Mouse (Mus musculus): ENCODE measurements around the gene 4931429L15Rik. TPM values are rescaled to one million over a fixed set of nuclear protein-coding genes. Genes with fewer than 3 reads are reported as not detected.

Gene 4931429L15Rik
- total RNA-seq, 2 experiments from 2014 or later, result not detected

DNA sequence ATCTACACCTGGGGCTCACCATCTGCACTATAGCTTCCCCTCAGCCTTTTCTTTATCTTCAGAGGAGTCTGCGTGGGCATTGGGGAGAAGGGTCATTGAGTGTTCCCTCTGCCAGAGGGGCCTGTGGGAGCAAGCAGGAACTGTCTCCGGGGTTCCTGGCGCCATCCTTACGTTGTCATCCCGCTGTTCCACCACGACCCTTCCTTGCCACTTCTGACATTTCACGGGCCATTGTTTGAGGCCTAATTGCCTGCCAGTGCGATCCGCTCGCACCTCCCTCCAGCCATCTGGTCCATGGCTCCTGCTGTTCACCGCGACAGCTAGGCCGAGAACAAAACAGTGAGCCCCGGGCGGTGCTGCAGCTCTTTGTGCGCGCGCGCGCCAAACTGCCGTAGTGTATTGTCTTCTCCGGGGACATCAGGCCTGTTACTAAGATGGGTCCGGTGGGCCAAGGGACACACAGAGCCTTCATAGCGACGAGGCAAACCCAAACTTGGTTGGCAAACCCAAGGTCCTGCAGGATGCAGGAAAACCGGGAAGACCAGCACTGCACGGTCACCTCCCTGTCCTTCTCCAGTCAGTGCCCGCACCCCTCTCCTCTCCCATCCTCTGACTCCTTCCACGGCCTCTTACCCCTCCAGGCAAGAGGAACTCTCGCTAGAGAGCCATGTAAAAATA lies 8.9 kb upstream of the 4931429L15Rik start:
- ATAC-seq (replicated peaks; ENCODE audit: low FRiP score, poor library complexity, severe bottlenecking), result no peak

DNA sequence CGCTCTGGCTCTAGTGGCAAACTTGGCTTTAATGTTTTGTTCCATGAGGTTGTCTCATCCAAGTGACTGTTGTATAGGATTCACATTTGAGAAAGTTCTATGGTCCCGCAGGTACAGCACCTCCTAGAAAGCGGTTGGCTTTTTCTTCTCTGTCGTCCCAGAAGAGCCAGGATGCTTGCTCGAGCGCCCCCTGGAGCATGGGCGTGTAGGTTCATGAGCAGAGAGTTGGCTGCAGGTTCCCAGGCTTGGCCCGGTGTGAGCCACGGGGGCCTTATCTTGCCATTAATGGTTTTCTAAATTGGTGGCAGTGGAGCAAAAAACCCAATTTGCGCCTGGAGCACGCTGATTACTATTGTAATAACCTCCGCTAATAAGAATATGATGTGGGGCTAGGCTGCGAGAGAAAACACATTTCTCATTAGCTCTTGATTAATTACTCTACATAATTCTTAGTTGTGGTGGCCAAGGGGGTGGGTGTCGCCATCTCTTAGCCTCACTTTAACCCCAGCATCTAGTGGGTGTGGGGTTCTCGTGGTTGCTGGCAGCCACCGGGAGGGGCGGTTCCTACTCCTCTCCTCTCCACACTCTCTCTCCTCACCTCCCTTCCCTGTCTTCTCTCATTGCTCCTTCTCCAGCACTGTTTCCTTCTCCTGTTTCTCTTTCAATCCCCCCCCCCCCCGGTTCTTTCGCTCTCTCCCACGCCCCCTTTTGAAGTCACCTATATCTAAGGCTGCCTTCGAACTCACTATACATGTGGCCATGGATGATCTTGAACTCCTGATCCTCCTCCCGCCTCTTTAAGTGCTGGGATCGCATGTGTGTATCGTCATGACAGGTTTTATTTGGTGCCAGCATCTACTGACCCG lies 8.2 kb upstream of the 4931429L15Rik start:
- ATAC-seq (replicated peaks; ENCODE audit: low FRiP score, poor library complexity, severe bottlenecking), result no peak

DNA sequence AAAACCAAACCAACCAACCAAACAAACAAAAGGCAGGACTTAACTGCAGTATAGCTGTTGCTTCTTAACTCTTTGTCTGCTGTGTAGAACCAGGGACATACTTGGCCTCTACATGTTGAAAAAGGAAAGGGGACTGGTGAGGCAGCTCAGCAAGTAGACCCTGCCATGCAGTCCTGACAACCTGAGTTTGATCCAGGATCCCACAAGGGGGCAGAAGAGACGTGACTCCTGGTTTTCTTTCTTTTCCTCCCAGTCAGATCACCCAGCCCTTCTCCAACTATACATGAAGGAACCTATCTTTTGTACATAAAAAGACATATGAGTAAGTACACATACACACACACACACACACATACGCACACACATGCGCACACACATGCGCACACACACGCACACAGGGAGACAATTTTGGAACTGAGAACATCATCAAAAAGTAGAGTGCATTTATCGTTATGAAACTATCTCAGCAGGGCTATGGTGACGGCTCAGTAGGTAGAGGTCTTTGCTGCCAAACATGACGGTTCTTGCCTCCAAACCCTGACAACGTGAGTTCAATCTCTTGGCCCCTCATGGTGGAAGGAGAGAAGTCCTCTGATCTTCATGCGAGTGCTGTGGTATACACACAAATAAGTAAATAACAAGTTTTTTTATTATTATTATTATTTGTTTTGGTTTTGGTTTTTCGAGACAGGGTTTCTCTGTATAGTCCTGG lies 7.1 kb upstream of the 4931429L15Rik start:
- no peak for ATAC-seq (replicated peaks; ENCODE audit: low FRiP score, poor library complexity, severe bottlenecking)

DNA sequence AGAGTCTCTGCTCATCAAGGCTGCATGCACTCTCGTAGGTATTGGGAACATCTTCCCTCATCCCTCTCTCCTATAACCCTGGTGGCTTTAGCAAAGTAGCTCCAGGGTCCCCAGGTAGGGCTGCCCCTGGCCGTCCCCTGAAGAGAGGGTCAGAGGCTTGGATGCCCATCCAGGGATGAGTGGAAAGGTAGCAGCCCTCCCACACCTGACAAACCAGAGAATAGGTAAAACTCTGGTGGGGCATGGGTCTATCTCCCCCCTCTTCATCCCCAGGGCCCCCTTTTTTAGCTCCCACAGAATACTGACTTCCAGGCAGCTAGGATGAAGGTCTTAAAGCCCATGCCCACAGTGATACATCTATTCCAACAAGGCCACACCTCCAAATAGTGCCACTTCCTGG lies 675 bp upstream of the 4931429L15Rik start:
- no peak for ATAC-seq (replicated peaks; ENCODE audit: low FRiP score, poor library complexity, severe bottlenecking)

DNA sequence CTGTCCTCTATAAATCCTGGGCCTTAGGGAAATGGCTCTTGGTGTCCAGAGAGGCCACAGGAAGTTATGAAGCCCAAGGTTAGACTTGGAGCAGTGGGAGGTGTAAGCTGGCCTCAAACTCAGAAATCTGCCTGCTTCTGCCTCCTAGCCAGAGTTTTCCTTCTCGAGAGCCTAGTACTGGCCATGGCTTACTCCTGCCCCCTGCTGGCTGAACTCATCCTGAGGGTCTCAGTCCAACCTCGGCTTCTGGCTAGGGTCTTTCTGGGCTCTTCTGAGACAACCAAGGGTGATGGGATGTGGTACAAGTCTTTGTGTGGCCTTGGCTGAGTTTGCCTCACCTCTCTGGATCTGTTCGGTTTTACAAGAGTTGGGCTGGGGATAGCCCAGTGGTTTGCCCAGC lies 1.8 kb downstream of the 4931429L15Rik start:
- no peak for ATAC-seq (replicated peaks; ENCODE audit: low FRiP score, poor library complexity, severe bottlenecking)

DNA sequence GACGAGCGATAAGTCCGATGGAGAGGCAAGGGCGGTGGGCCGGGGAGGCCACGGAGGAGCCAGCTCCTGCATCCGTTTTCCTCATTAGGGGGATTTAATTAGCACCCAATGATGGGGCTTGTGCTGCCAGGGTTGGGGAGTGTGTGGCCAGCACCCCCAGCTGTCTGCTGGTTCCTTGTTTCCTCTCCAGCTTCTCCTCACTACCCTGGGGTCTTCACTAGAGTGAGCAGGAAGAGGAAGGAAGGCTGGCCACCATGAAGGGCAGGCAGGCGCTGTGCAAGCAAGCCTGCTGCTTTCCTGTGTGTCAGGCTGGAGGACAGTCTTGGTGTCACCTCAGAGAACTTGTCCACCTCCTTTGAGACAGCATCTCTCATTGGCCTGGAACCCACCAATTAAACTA lies 2.9 kb downstream of the 4931429L15Rik start:
- no peak for ATAC-seq (replicated peaks; ENCODE audit: low FRiP score, poor library complexity, severe bottlenecking)

DNA sequence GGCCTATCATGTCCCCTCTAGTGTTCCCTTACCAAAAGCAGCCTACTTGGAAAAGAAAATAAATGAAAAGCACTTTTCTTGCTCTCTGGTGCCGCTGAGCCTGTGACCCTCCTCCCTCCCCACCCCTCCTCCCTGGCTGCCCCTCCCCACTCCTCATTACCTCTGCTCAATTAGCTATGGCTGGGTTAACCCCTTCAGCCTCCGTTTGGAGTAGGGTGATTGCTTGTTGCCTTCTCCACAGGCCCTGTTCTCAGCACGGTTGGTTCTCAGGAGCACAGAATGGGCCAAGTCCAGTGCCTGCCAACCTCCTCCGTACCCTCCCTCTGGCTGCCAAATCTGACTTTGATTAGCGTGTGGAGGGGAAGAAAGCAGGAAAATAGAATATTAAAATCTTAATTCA lies 3.4 kb downstream of the 4931429L15Rik start:
- no peak for ATAC-seq (replicated peaks; ENCODE audit: low FRiP score, poor library complexity, severe bottlenecking)

DNA sequence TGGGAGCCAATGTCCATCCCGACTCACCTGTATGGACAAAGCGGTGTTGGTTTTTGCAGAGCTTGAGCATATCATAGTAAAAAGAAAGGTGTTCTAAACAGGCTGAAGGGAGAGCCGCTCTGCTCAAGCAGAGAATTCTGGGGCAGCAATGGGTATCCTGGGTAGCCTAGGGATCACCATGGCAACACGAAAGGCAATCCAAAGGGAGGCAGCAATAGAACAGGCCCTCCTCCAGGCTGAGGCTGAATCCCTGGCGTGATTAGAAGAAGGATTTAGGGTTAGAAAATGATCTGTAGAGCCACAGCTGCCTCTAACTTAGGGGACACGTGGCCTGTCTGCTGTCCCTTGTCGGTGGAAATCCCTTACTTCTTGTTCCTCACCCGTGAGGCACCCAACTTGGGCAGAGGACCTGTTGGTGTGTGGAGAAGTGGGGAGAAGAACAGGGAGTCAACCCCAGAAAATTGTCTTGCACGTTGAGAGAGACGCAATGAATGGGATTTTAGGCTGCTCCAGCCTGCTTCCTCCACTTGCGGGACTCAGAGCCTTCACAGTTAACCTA lies 3.9 kb downstream of the 4931429L15Rik start:
- ATAC-seq (replicated peaks; ENCODE audit: low FRiP score, poor library complexity, severe bottlenecking), result no peak

DNA sequence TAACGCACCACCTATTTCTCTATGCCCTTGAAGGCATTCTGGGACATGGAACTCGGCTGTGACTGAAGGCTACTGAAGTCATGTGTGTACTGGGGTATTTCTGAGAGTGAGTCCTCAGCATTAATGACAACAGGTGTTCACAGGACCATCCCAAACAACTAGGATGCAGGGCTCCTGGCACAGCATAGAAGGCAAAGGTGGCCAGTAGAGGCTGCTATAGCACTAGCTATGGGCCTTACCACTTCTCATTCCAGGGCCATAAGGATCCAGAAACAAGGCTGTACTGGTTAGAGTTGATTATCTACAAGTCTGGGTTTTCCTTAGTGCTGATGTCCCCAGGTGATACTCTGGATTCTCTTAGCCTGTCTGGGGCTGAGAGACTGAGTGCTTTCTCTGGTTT lies 4.9 kb downstream of the 4931429L15Rik start:
- ATAC-seq (replicated peaks; ENCODE audit: low FRiP score, poor library complexity, severe bottlenecking), result no peak

DNA sequence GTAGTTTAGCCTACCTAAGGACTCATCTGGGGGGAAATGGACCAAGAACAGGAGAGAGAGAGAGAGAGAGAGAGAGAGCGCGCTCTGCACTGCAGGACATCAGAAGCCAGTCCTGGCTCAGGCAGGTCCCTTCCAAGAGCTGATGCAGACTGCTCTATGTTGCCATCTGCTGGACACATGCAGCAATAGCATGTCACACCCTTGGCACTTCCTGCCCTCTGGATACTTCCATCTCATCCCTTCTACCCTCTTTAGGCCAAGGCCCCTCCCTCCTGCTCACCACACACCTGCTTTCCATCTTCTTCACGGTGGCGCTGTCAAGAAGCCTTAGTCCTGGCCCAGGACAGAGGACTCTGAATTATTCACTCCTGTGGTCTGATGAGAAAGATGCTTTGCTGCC lies 5.3 kb downstream of the 4931429L15Rik start:
- ATAC-seq (replicated peaks; ENCODE audit: low FRiP score, poor library complexity, severe bottlenecking), result peak; percentile 89

DNA sequence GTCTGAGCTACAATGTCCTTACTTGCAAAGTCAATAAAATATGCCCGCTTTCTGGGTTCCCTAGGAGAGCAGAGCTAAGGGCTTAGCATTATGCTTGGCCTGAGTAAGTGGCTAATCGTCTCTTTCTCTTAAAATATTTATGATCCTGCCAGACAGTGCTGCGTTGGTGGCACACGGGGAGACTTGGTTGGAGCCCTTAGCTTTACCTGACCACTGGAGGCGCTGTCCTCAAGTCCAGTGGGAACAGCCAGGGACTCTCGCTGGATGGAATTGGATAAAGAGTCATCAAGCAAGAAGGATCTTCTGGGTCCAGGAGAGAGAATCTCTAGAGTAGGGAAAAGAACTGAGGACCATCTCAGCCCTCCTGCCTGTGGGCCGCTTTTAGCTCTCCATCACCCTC lies 10.7 kb downstream of the 4931429L15Rik start:
- ATAC-seq (replicated peaks; ENCODE audit: low FRiP score, poor library complexity, severe bottlenecking), result no peak

DNA sequence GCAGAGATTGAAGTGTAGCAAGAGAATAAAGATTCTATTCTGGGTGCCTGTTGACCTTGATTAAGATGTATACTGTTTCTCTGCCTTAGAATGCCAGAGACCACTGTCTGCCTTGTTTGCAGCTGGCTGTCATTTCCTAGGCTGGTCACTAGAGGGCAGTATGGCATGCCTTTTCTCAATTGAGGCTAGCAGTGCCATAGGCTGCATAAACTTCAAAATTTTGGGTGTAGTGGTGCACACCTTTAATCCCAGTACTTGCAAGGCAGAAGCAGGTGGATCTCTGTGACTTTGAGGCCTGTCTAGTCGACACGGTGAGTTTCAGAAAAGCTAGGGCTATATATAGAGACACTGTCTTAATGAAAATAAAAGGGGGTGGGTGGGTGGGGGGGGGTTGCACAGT lies 17.6 kb downstream of the 4931429L15Rik start:
- ATAC-seq (replicated peaks; ENCODE audit: low FRiP score, poor library complexity, severe bottlenecking), result 0 out of 2 replicates have a peak, but pooled peaks have one; percentile 76

DNA sequence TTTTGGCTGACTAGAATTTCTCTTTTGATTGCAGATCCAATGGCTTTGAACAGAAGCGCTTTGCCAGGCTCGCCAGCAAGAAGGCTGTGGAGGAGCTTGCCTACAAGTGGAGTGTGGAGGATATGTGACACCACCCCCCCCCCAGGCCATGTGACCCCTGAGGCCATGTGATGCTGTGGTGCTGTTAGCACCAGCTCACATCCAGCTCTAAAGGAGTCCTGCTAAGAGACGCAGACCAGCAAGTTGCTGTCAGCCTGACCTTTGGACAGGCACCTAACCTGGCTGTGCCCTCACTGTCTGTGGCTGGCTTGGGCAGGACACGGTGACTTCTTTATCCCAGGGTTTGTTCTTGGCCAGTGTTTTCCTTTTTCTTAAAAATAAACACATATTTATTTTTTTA lies 21.4 kb downstream of the 4931429L15Rik start:
- no peak for ATAC-seq (replicated peaks; ENCODE audit: low FRiP score, poor library complexity, severe bottlenecking)

DNA sequence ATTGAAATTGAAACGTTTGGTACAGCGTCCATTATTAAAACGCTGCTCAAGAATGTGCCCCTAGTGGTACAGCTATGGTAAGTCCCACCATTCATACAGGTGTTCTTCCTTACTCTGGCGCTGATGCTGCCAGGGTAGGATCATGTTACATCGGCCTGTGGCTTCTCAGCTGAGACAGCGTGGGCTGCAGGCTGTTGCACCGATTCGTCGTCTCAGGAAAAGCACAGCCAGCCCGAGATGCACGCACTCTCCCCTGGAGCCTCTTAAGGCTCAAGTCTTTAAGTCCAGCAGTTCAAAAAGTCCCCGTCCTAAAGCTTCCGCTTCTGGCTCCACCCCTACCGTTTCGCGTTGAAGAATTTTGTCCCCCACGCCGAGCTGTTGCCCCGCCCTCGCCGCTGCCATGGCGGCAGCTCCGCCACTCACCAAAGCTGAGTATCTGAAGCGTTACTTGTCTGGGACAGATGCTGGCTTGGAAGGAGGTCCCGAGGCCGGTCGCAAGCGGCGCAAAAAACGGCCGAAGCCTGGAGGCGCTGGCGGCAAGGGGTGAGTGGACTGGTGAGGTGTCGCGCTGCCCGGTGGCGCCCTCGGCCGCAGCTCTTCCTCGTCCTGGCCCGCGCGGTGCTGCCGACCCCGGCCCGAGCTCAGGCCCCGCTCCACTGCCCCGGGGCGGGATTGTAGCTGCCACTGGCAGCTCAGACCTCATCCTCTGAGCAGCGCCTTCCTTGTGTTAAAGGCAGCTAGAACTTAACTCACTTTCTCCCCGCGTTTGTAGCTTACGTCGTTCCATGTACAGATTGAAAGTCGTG lies 37.0 kb downstream of the 4931429L15Rik start, which contains the start of gene Bud13:
Gene Bud13 (plus strand): TSS at position 378 of the 806 bp plus-strand sequence.
- peak; percentile 98 for ATAC-seq (replicated peaks; ENCODE audit: low FRiP score, poor library complexity, severe bottlenecking)

DNA sequence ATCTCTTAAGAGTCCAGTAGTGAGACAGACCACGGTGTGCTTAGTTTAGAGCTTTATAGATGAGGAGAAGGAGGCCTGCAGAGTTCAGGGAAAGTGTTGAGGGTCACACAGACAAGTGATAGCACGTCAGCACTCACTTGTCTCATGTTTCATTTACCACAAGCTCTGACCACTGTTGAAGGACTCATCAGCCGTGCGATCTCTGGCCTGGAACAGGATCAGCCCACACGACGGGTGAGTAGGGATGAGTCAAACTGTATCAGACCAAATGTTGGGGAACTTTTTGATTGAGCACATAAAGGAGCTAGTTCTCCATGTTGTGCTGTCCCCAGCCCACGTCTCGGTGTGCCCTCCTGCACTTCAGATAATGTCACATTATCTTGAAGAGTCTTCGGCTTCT lies 45.3 kb downstream of the 4931429L15Rik start:
- ATAC-seq (replicated peaks; ENCODE audit: low FRiP score, poor library complexity, severe bottlenecking), result no peak

DNA sequence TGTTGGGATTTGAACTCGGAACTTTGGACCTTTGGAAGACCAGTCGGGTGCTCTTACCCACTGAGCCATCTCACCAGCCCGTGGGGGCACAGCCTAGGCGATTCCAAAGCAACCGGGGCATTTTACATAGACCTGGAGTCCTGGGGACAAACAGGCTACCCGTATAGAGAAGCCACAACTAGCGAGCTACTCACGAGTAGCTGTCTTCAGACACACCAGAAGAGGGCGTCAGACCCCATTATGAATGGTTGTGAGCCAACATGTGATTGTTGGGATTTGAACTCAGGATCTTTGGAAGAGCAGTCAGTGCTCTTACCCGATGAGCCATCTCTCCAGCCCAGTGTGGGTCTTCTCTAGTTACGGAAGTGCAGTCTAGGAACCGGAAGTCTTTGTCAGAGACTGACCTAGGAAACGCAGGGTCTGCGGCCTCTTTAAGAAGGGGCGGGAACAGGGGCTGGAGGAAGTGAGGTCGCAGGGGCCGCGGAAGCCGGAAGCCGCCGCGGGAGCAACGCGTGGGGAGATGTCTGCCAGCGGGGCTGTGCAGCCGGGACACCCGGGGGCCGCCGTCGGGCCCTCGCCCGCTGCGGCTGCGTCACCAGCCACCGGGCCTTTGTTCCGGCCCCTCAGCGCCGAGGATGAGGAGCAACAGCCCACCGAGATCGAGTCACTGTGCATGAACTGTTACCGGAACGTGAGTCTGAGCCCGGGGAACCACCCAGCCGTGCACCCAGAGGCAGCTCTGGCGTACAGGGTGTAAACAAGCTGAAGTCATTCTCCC lies 46.9 kb downstream of the 4931429L15Rik start, which contains the start of gene Zpr1:
Gene Zpr1 (plus strand): TSS at position 388 of the 778 bp plus-strand sequence.
- ATAC-seq (replicated peaks; ENCODE audit: low FRiP score, poor library complexity, severe bottlenecking), result peak; percentile 83

DNA sequence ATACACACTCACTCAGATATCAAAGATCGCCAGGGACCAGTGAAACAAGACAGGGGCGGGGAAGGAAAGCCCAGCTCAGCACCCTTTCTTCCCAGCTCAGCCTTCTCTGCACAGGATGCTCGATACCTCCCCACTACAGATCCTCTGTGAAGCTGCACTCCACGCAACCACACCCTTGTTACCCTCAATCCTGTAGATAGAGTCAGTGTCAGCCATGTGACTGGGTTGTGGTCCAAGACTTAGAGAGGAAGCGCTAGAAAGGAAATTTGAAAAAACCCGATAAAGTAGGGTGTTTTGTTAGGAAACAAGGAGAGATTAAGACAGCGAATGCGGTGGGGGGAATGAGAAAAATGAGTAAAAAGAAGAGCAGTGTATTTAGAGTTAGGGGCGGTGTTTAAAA lies 47.7 kb downstream of the 4931429L15Rik start:
- ATAC-seq (replicated peaks; ENCODE audit: low FRiP score, poor library complexity, severe bottlenecking), result 0 out of 2 replicates have a peak, but pooled peaks have one; percentile 20

DNA sequence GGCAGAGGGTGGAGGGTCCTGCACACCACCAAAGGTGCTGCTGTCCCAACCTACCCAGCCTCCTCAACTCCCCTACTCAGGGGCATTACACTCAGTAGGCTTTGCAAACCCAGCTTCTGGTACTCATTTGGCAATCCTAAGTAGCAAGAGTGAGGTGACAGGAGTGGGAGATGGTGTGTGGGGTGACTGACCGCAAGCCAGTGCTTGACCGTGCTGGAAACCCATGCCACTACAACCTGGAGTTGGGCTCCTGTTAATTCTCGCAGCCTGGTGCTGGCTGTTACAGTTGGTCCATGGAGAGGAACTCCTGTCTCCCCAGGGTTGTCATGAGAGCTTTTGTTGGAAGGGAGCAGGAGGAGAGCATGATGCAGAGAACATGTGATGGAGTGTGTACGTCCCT lies 49.0 kb downstream of the 4931429L15Rik start:
- no peak for ATAC-seq (replicated peaks; ENCODE audit: low FRiP score, poor library complexity, severe bottlenecking)

DNA sequence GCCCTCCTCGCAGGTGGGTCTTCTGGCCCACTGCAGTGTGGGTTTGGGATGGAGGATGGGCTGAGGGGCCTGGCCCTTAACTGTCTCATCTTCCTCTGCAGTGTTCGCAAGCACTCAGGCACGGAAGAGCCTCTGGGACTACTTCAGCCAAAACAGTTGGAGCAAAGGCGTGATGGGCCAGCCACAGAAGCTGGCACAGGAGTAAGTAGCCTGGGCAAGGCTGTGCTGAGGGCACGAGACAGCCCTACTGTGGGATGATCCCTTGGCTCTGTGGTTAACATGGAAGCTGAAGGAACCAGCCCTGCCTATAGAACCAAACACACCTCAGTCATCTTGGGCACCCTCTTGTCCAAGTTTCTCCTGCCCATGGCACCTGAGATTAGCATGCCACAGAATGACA lies 50.7 kb downstream of the 4931429L15Rik start:
- ATAC-seq (replicated peaks; ENCODE audit: low FRiP score, poor library complexity, severe bottlenecking), result no peak

Data from erythroblast, adult 5-6 weeks (primary cell).